Mouse (Mus musculus) neural tube, embryonic 12.5 days (tissue): ENCODE results near the gene Mbd3. TPM values are rescaled to one million over a fixed set of nuclear protein-coding genes. Genes with fewer than 3 reads are reported as not detected.

Experiments
- ATAC-seq: fragments of 200-750 bp; cut with Nextera tagmentation; 2 replicates; pipeline ENCODE4 v1.8.0; 2017; ENCODE audit warnings: low read depth, mild to moderate bottlenecking, moderate TSS enrichment, moderate library complexity; ENCODE audit not compliant: low FRiP score
- H3K27ac ChIP-seq: fragments of 300-500 bp; sonication (generic); 2 replicates; pipeline ENCODE4 v1.5.1; 2016
- H3K27me3 ChIP-seq: fragments of 300-500 bp; sonication (generic); replicated peaks from 2 replicates; pipeline ENCODE4 v1.6.1; 2016; ENCODE audit warnings: mild to moderate bottlenecking
- H3K36me3 ChIP-seq: fragments of 300-500 bp; sonication (generic); 2 replicates; pipeline ENCODE4 v1.6.1; 2016; ENCODE audit warnings: mild to moderate bottlenecking
- H3K4me1 ChIP-seq: fragments of 300-500 bp; sonication (generic); 2 replicates; pipeline ENCODE4 v1.6.1; 2016
- H3K4me2 ChIP-seq: fragments of 300-500 bp; sonication (generic); replicated peaks from 2 replicates; pipeline ENCODE4 v1.6.1; 2016; ENCODE audit warnings: mild to moderate bottlenecking
- H3K4me3 ChIP-seq: fragments of 300-500 bp; sonication (generic); 2 replicates; pipeline ENCODE4 v1.5.1; 2016
- H3K9ac ChIP-seq: fragments of 300-500 bp; sonication (generic); 2 replicates; pipeline ENCODE4 v1.6.1; 2016; ENCODE audit warnings: mild to moderate bottlenecking
- H3K9me3 ChIP-seq: fragments of 300-500 bp; sonication (generic); 2 replicates; pipeline ENCODE4 v1.6.1; 2016; ENCODE audit warnings: mild to moderate bottlenecking
- WGBS: fragments of 180-500 bp; shearing (Covaris S2); methylation state at CpG from one replicate; pipeline ENCODE4 v1.1.7; 2016; 5-methylcytosine and 5-hydroxymethylcytosine counted together
- polyA plus RNA-seq: library from polyadenylated mRNA; unstranded; fragments of >200 nt; fragmentation: Nextera tagmentation; extraction: Ambion mirVana; gene quantifications from 2 replicates; pipeline ENCODE4 v1.2.1, GENCODE M21; 2016

The Mbd3 gene
- polyA plus RNA-seq, result 304 and 314 TPM in 2 replicates

- peak; percentile 96 for ATAC-seq
- under 1% methylated on average over 76 of the region's 82 CpGs for WGBS
- Histone ChIP-seq H3K9ac (peak within 1 kb of the TSS; percentile 95), H3K36me3 (peaks cover 57% of the 10 kb centered on the region), H3K4me3 (peak within 1 kb of the TSS; percentile 73), H3K4me1 (peaks cover 29% of the 10 kb centered on the region), H3K27ac (peak within 1 kb of the TSS; percentile 96), H3K4me2 (peak within 1 kb of the TSS; percentile 76), H3K27me3 (no peaks in the 10 kb centered on the region), H3K9me3 (no peaks in the 10 kb centered on the region)
These were observed at the start of gene Mbd3 for GRCm38 (mm10) chr10:80399191-80399972. Mbd3 (minus strand) TSS chr10:80399550.

- H3K27ac ChIP-seq, result no peak overlapping the region
- 7% methylated on average over 26 of the region's 26 CpGs for WGBS
- peak; percentile 51 for ATAC-seq
- H3K4me2 ChIP-seq, result peak overlapping the region; percentile 41
- H3K9me3 ChIP-seq, result no peaks in the 10 kb centered on the region
- H3K4me3 ChIP-seq, result no peak overlapping the region
- no peak overlapping the region for H3K9ac ChIP-seq
- no peaks in the 10 kb centered on the region for H3K36me3 ChIP-seq
- peaks cover 7% of the 10 kb centered on the region; the same call in 1 of the 2 replicates for H3K4me1 ChIP-seq
- H3K27me3 ChIP-seq, result peaks cover 44% of the 10 kb centered on the region
These were observed 46.7 kb upstream of the Mbd3 start for GRCm38 (mm10) chr10:80445898-80446601.

DNA sequence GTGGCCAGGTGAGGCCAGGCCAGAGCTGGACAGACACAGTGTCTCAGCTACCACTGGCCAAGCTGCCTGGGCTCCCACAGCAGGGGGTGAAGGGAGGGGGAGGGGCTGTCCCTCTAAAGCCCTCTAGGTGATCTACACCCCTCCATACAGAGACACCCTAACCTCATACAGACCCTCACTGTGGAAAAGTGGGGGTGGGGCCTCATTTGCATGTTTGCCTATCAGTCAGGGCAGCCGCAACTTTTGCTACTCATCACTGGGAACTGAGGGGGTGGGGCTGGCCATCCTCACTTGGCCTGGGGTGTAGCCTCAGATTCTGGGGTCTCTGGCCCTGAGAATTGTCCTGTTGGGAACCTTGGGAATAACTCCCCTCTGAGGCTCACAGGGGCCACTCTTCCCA, 45.7 kb upstream of the Mbd3 start:
- Histone ChIP-seq H3K4me3 (no peak overlapping the region), H3K4me1 (peaks cover 7% of the 10 kb centered on the region; the same call in 1 of the 2 replicates), H3K36me3 (no peaks in the 10 kb centered on the region), H3K27ac (no peak overlapping the region), H3K9me3 (no peaks in the 10 kb centered on the region), H3K9ac (0 out of 2 replicates have a peak overlapping the region, but pooled peaks have one; percentile 8), H3K27me3 (peaks cover 37% of the 10 kb centered on the region), H3K4me2 (no peak overlapping the region)
- 18% methylated on average over 1 of the region's 1 CpGs for WGBS
- ATAC-seq, result no peak

GRCm38 (mm10) chr10:80444339-80445045, 45.1 kb upstream of the Mbd3 start:
- peaks cover 37% of the 10 kb centered on the region for H3K27me3 ChIP-seq
- no peak for ATAC-seq
- H3K36me3 ChIP-seq, result no peaks in the 10 kb centered on the region
- H3K9ac ChIP-seq, result peak overlapping the region; percentile 9; the same call in 1 of the 2 replicates
- H3K4me1 ChIP-seq, result peaks cover 7% of the 10 kb centered on the region; the same call in 1 of the 2 replicates
- H3K4me3 ChIP-seq, result no peak overlapping the region
- 54% methylated on average over 5 of the region's 5 CpGs for WGBS
- H3K9me3 ChIP-seq, result no peaks in the 10 kb centered on the region
- H3K4me2 ChIP-seq, result no peak overlapping the region
- no peak overlapping the region for H3K27ac ChIP-seq

GRCm38 (mm10) chr10:80443575-80444278, 44.4 kb upstream of the Mbd3 start:
- ATAC-seq, result no peak
- H3K27ac ChIP-seq, result no peak overlapping the region
- 81% methylated on average over 7 of the region's 8 CpGs for WGBS
- no peak overlapping the region for H3K4me2 ChIP-seq
- peaks cover 35% of the 10 kb centered on the region for H3K27me3 ChIP-seq
- H3K9me3 ChIP-seq, result no peaks in the 10 kb centered on the region
- H3K4me3 ChIP-seq, result no peak overlapping the region
- H3K4me1 ChIP-seq, result peaks cover 7% of the 10 kb centered on the region; the same call in 1 of the 2 replicates
- H3K36me3 ChIP-seq, result no peaks in the 10 kb centered on the region
- peak overlapping the region; percentile 13; the same call in 1 of the 2 replicates for H3K9ac ChIP-seq

GRCm38 (mm10) chr10:80442989-80443388, 43.6 kb upstream of the Mbd3 start:
- Histone ChIP-seq H3K9me3 (no peaks in the 10 kb centered on the region), H3K36me3 (no peaks in the 10 kb centered on the region), H3K27me3 (peaks cover 31% of the 10 kb centered on the region), H3K4me3 (no peak overlapping the region), H3K4me2 (no peak overlapping the region), H3K9ac (0 out of 2 replicates have a peak overlapping the region, but pooled peaks have one; percentile 13), H3K27ac (no peak overlapping the region), H3K4me1 (peaks cover 7% of the 10 kb centered on the region; the same call in 1 of the 2 replicates)
- ATAC-seq, result no peak
- WGBS, result 67% methylated on average over 2 of the region's 2 CpGs

GRCm38 (mm10) chr10:80441598-80441997, 42.2 kb upstream of the Mbd3 start:
- Histone ChIP-seq H3K4me1 (peaks cover 7% of the 10 kb centered on the region; the same call in 1 of the 2 replicates), H3K4me3 (no peak overlapping the region), H3K9ac (no peak overlapping the region), H3K27ac (no peak overlapping the region), H3K36me3 (no peaks in the 10 kb centered on the region), H3K27me3 (peaks cover 22% of the 10 kb centered on the region), H3K4me2 (no peak overlapping the region), H3K9me3 (no peaks in the 10 kb centered on the region)
- no peak for ATAC-seq
- 60% methylated on average over 8 of the region's 8 CpGs for WGBS

GRCm38 (mm10) chr10:80440031-80440430, 40.7 kb upstream of the Mbd3 start:
- Histone ChIP-seq H3K4me3 (no peak overlapping the region), H3K36me3 (no peaks in the 10 kb centered on the region), H3K27me3 (peaks cover 13% of the 10 kb centered on the region), H3K9me3 (no peaks in the 10 kb centered on the region), H3K4me1 (peaks cover 15% of the 10 kb centered on the region; the same call in 1 of the 2 replicates), H3K9ac (no peak overlapping the region), H3K27ac (no peak overlapping the region), H3K4me2 (no peak overlapping the region)
- no peak for ATAC-seq

DNA sequence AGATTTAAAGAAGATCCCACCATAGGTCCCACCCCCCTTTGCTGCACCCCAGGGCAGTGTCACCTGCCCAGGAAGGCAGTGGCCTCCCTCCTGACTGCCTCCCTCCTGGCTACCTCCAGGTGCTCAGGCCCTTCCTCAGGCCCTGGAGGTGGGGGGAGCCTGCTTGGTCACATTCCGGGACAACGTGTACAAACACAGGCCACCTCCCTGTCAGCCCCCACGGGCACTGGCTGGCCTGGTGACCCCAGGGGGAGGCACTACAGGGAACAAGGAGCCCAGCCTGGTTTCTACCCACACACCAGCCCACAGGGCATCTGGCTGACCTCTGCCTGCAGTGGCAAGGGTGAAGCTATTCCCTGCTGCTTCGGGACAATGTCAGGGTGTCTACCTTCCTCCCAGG, 38.6 kb upstream of the Mbd3 start:
- Histone ChIP-seq H3K36me3 (no peaks in the 10 kb centered on the region), H3K4me1 (0 out of 2 replicates have a peak, but pooled peaks cover 8% of the 10 kb centered on the region), H3K27ac (no peak overlapping the region), H3K4me3 (no peak overlapping the region), H3K9ac (no peak overlapping the region), H3K4me2 (no peak overlapping the region), H3K27me3 (peaks cover 2% of the 10 kb centered on the region; the same call in 1 of the 2 replicates), H3K9me3 (no peaks in the 10 kb centered on the region)
- 80% methylated on average over 4 of the region's 4 CpGs for WGBS
- ATAC-seq, result no peak

DNA sequence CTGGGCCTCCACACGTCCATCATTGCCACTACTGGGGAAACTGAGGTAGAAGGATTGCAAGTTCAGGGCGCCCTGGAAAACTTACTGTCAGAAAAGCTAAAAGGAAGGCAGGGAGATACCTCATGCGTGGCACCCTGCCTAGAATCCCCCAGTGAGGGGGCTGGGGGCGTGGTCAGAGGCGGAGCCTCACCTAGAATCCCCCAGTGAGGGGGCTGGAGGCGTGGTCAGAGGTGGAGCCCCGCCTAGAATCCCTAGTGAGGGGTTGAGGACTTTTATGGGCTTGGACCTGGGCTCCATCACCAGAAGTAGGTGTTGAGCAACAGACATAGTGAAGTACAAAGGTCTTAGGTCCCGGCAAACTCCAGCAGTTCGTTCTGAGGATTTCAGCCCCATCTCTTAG, 36.9 kb upstream of the Mbd3 start:
- Histone ChIP-seq H3K9me3 (no peaks in the 10 kb centered on the region), H3K4me2 (no peak overlapping the region), H3K4me1 (peaks cover 22% of the 10 kb centered on the region), H3K9ac (no peak overlapping the region), H3K36me3 (no peaks in the 10 kb centered on the region), H3K27me3 (no peaks in the 10 kb centered on the region; the same call in 1 of the 2 replicates), H3K27ac (no peak overlapping the region), H3K4me3 (no peak overlapping the region)
- no peak for ATAC-seq
- 16% methylated on average over 9 of the region's 9 CpGs for WGBS

DNA sequence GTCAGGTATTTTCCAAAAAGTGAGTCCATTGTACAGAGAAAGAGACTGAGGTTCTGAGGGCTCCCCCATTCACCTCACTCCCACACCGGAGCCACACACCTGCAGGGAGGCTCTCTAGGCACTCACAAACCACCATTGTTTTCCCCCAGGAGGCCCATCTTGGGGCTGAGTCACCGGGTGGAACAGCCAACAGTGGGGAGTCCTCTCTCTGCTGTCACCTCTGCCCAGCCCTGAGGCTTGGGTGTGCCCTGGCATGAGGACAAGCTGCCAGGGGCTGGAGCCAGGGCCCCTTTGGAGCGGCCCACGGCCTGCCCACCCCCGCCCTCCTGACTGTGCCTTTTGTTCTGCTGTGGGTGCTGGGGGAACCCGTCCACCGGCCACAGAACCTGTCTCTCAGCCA, 36.4 kb upstream of the Mbd3 start:
- no peaks in the 10 kb centered on the region for H3K9me3 ChIP-seq
- no peak overlapping the region for H3K4me3 ChIP-seq
- 0 out of 2 replicates have a peak overlapping the region, but pooled peaks have one; percentile 12 for H3K4me2 ChIP-seq
- peaks cover 27% of the 10 kb centered on the region for H3K4me1 ChIP-seq
- no peaks in the 10 kb centered on the region for H3K27me3 ChIP-seq
- H3K27ac ChIP-seq, result no peak overlapping the region
- ATAC-seq, result no peak
- WGBS, result 44% methylated on average over 7 of the region's 7 CpGs
- peaks cover under 1% of the 10 kb centered on the region; the same call in 1 of the 2 replicates for H3K36me3 ChIP-seq
- no peak overlapping the region for H3K9ac ChIP-seq
